Mouse (Mus musculus): Measurements from ENCODE around the gene 1520401A03Rik. TPM values are rescaled to one million over a fixed set of nuclear protein-coding genes. Genes with fewer than 3 reads are reported as not detected.

The 1520401A03Rik gene
- polyA plus RNA-seq, 1 experiment from 2014 or later = 0.10 TPM

DNA sequence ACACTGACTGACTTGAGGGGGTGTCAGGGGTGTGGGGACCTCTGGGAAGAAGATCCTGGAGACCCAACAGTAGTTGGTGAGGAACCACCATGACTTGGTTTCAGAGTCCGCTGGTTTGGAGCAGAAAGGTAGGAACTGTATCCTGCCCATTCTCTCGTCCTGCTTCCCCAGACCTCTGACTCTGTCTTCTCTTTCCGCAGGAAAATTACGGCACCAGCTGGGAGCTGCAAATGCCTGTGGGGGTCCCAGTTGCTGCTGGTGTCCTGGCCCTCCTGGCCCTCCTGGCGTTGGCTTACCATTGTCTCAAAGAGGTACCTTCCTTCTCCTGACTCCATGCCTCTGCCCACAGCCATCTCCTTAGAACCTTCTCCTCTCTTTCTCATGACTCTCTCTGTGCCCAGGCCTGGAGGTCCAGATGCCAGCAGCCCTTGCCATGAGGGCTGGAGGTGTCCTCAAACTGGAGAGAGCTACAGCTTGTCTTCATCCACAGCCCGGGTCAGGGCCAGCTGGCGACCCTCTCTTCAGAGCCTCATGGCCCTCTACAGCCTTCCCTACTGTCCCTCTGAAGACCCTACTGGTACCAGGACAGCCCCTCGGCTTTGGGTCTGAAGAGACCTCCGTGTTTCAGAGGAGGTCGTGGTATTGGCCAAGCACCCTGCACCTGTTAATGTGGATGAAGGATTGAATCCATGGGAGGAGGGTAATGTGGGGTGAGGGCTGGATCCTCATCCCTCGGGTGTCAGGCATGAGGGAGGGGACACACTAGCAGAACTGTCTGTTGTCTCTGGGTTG lies 27.0 kb upstream of the 1520401A03Rik start:
- WGBS (ENCODE audit: insufficient replicate concordance) = 64% methylated on average over 11 of the region's 11 CpGs
- H3K4me3 ChIP-seq = peak overlapping the region; percentile 36
- no peak overlapping the region for H3K9ac ChIP-seq
- no peak overlapping the region for H3K27ac ChIP-seq
- peaks cover 43% of the 10 kb centered on the region for H3K27me3 ChIP-seq (replicated peaks)
- H3K9me3 ChIP-seq (replicated peaks) = no peaks in the 10 kb centered on the region
- peak overlapping the region; percentile 57 for H3K4me2 ChIP-seq
- peaks cover 20% of the 10 kb centered on the region for H3K4me1 ChIP-seq
- 0 out of 2 replicates have a peak, but pooled peaks have one; percentile 16 for ATAC-seq
- peaks cover 21% of the 10 kb centered on the region for H3K36me3 ChIP-seq

DNA sequence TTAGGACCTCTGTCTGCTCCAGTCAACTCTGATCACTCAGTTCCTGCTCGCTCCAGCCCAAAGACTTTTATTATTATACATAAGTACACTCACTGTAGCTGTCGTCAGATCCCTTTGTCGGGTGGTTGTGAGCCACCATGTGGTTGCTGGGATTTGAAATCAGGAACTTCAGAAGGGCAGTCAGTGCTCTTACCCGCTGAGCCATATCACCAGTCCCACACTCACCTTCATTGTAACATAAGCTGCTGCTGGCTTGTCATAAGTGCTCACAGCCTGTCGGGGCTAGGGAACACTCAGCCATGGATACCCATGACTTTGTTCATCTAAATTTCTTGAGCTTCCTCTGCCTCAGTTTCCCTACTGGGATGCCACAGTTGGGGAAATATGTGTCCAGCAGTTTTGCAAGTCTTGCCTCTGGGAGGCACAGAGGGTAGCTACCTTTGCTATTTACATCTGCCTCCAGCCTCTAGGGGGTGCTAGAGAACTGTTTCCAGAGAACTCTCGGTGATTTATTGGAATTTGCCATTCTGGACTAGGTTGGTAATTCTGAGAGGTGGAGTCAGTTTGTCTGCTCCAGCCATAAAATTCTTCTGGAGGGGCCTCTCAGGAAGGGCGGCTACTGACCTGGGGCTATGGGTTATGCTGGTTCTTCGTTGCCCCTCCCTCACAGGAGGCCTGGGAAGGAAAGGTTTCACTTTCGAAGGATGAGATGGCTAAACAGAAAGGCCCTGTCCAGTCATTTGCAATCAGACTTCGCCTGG lies 26.2 kb upstream of the 1520401A03Rik start:
- Histone ChIP-seq H3K4me3 (peak overlapping the region; percentile 36), H3K4me1 (peaks cover 20% of the 10 kb centered on the region), H3K27ac (no peak overlapping the region), H3K9me3 (replicated peaks) (no peaks in the 10 kb centered on the region), H3K4me2 (peak overlapping the region; percentile 57), H3K9ac (no peak overlapping the region), H3K27me3 (replicated peaks) (peaks cover 51% of the 10 kb centered on the region), H3K36me3 (peaks cover 21% of the 10 kb centered on the region)
- 0 out of 2 replicates have a peak, but pooled peaks have one; percentile 8 for ATAC-seq
- WGBS (ENCODE audit: insufficient replicate concordance) = 25% methylated on average over 10 of the region's 10 CpGs

DNA sequence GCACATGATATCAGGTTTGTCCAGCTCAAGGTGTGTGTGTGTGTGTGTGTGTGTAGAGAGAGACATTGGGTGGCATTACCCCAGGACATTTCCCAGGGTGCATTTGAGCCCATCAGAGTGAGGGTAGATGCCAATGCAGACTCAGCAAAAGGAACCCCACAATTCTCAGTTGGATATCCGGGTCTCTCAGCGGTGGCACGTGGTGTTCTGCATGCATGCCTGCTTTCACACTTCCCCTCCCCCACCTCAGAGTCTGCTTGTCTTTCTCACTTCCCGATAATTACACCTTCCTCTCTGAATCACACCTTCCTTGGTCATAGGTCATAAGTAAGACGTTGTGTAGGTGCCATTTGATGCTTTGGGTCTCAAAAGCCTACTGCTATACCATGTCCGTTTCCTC lies 25.4 kb upstream of the 1520401A03Rik start:
- peaks cover 59% of the 10 kb centered on the region for H3K27me3 ChIP-seq (replicated peaks)
- 29% methylated on average over 6 of the region's 6 CpGs for WGBS (ENCODE audit: insufficient replicate concordance)
- H3K4me2 ChIP-seq = no peak overlapping the region
- H3K36me3 ChIP-seq = peaks cover 14% of the 10 kb centered on the region
- no peak overlapping the region for H3K4me3 ChIP-seq
- no peak overlapping the region for H3K9ac ChIP-seq
- no peaks in the 10 kb centered on the region for H3K9me3 ChIP-seq (replicated peaks)
- H3K4me1 ChIP-seq = peaks cover 20% of the 10 kb centered on the region
- ATAC-seq = no peak
- no peak overlapping the region for H3K27ac ChIP-seq

DNA sequence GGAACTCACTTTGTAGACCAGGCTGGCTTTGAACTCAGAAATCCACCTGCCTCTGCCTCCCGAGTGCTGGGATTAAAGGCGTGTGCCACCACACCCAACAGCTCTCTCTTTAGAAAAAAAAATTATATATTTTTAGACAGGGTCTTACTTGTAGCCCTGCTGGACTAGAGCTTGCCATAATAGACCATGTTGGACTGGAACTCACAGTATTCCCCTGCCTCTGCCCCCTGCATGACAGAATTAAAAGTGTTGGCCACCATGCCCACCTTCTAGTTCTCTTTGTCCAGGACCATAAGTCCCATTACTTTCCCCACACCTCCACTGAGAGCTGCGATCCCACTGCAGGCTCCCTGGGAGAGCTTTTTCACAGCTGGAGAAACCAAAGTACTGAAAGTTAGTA lies 24.9 kb upstream of the 1520401A03Rik start:
- WGBS (ENCODE audit: insufficient replicate concordance) = 68% methylated on average over 3 of the region's 3 CpGs
- peaks cover 64% of the 10 kb centered on the region for H3K27me3 ChIP-seq (replicated peaks)
- no peaks in the 10 kb centered on the region for H3K9me3 ChIP-seq (replicated peaks)
- H3K4me2 ChIP-seq = no peak overlapping the region
- no peak for ATAC-seq
- H3K36me3 ChIP-seq = peaks cover 9% of the 10 kb centered on the region
- H3K4me3 ChIP-seq = no peak overlapping the region
- H3K27ac ChIP-seq = no peak overlapping the region
- no peak overlapping the region for H3K9ac ChIP-seq
- peaks cover 22% of the 10 kb centered on the region for H3K4me1 ChIP-seq

DNA sequence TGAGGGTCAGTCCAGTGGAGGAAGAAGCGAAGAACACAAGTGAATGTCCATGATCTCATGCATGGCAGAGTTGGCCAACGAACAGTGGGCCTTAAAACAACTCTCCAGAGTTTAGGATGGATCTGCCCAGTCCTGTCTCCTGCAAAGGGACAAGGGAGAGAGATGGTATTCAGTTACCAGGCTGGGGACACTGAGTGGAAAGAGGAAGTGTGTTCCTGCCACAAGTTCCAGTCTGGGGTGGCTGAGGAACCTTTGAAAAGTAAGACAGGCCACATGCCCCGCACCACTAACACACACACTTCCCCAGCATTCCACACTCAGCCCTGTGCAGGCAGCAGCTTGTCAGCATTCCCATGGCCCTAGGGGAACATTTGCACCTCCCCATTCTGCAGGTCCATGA lies 24.2 kb upstream of the 1520401A03Rik start:
- H3K9ac ChIP-seq = no peak overlapping the region

DNA sequence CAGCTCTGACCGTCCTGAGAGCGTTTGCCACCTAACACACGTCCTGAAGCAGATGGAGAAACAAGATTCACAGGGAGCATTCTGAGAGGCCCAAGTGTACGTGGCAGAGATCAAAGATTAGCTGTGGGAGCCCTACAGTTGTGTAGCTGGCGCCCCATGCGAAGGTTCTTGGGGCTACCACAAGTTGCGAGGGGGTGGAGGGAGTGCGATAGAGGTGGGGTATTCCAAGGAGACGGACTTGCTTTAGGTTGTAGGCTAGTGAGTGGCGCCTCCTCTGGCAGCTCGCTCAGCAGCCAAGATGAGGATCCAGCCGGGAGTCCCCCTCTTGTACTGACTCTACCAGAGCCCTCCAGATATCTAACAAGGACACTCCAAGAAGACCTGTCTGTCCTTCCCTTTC lies 23.7 kb upstream of the 1520401A03Rik start:
- H3K9me3 ChIP-seq (replicated peaks) = no peaks in the 10 kb centered on the region
- 6% methylated on average over 12 of the region's 12 CpGs for WGBS (ENCODE audit: insufficient replicate concordance)
- peak overlapping the region; percentile 54 for H3K4me2 ChIP-seq
- H3K27me3 ChIP-seq (replicated peaks) = peaks cover 76% of the 10 kb centered on the region
- H3K9ac ChIP-seq = no peak overlapping the region
- peaks cover 32% of the 10 kb centered on the region for H3K4me1 ChIP-seq
- H3K36me3 ChIP-seq = no peaks in the 10 kb centered on the region
- peak overlapping the region; percentile 28; the same call in 1 of the 2 replicates for H3K4me3 ChIP-seq
- H3K27ac ChIP-seq = no peak overlapping the region
- ATAC-seq = no peak

More for the DNA sequence above, 24.2 kb upstream of the 1520401A03Rik start:
- no peak for ATAC-seq
- Histone ChIP-seq H3K9me3 (replicated peaks) (no peaks in the 10 kb centered on the region), H3K36me3 (0 out of 2 replicates have a peak, but pooled peaks cover 2% of the 10 kb centered on the region), H3K27ac (no peak overlapping the region), H3K4me2 (no peak overlapping the region), H3K4me1 (peaks cover 29% of the 10 kb centered on the region), H3K27me3 (replicated peaks) (peaks cover 71% of the 10 kb centered on the region), H3K4me3 (no peak overlapping the region)
- WGBS (ENCODE audit: insufficient replicate concordance) = 43% methylated on average over 3 of the region's 3 CpGs

DNA sequence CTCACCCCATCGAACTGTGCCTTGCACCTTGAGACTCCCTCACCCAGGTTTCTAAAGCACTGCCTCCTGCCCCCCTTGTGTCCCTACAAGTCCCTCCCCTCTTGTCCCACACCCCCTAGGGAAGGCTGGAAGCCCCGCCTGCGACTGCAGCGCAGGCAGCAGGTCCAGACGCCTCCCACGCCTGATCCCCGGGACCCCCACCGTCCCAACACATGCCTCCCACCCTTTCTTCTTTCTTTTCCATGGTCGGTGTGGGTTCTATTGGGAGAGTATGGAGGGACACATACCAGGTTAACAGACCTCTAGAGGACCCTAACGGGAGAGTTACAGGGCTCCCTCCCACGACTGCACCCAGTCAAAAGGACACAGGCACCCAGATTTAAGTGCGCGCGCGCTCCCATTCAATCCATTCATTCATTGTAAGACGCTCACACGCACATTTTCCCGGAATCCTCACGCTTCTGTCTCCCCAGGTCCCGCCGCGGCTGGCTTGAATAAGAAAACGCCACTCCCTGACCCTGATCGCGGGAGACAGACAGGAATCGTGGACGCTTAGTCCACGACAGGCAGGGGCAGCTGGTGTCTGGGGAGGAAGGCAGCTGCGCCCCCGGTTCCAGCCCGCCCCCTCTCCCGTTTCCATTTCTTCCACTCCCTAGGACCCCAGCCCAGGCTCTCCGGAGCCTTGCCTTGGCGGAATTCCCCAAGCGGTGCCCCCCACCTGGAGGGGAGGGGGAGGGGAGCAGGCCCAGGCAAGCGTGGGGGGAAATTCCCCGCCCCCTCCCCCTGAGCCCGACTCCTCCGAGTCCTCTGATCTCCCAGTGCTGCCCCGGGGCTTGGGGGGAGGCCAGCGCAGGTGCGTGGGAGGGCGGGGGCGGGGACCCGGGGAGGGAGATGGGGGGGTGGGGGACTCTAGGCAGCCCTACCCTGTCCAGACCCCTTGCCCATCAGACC lies 23.0 kb upstream of the 1520401A03Rik start, which contains the start of gene Kremen2:
Gene Kremen2 (minus strand): TSS at position 533 of the 951 bp plus-strand sequence.
- peak within 1 kb of the TSS; percentile 28 for H3K4me3 ChIP-seq
- 3% methylated on average over 45 of the region's 45 CpGs for WGBS (ENCODE audit: insufficient replicate concordance)
- no peak within 1 kb of the TSS for H3K27ac ChIP-seq
- H3K9ac ChIP-seq = no peak within 1 kb of the TSS
- no peak for ATAC-seq
- no peaks in the 10 kb centered on the region for H3K36me3 ChIP-seq
- H3K27me3 ChIP-seq (replicated peaks) = peaks cover 83% of the 10 kb centered on the region
- H3K9me3 ChIP-seq (replicated peaks) = no peaks in the 10 kb centered on the region
- peak within 1 kb of the TSS; percentile 54 for H3K4me2 ChIP-seq
- peaks cover 39% of the 10 kb centered on the region for H3K4me1 ChIP-seq

DNA sequence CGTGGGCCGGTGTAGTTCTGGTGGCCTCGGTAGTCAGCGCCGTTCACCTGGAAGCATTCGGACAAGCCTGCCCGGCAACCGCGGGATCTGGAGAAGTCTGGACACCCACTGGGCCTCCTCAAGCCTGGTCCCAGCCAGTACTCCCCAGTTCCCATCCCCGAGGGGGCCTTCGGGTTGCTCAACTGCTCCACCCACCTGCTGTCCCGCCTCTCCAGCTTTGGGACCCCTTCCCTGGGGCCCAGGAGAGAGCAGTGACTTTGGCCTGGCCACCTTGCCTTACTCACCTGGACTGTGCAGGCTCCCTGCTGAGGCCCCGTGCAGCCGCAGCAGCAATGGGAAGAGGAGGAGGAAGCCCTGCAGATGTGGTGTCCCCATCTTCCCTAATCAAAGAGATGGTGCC lies 22.1 kb upstream of the 1520401A03Rik start:
- Histone ChIP-seq H3K9me3 (replicated peaks) (no peaks in the 10 kb centered on the region), H3K27me3 (replicated peaks) (peaks cover 92% of the 10 kb centered on the region), H3K4me3 (no peak overlapping the region), H3K27ac (no peak overlapping the region), H3K4me1 (peaks cover 46% of the 10 kb centered on the region), H3K36me3 (no peaks in the 10 kb centered on the region), H3K4me2 (no peak overlapping the region), H3K9ac (no peak overlapping the region)
- WGBS (ENCODE audit: insufficient replicate concordance) = 5% methylated on average over 14 of the region's 14 CpGs
- ATAC-seq = no peak

DNA sequence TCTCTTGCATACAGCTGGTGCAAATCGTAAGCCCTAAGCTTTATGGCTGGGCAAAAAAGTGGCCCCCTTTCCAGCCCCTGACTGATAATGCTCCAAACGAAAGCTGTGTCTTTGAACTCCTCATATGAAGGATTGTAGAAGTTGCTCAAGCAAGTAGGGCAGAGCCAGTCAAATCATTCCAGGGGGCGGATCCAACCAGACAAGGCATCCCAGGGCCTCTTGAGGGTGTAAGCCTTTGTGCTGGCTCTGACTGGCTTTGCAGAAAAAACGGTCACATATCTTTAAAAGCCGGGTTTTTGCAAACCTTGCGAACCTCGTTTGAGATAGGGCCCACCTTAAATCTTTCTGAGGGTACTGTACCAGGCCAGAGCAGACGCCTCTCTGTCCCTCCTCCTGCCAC lies 21.5 kb upstream of the 1520401A03Rik start:
- 17% methylated on average over 8 of the region's 8 CpGs for WGBS (ENCODE audit: insufficient replicate concordance)
- no peaks in the 10 kb centered on the region for H3K9me3 ChIP-seq (replicated peaks)
- H3K4me1 ChIP-seq = peaks cover 46% of the 10 kb centered on the region
- no peak overlapping the region for H3K4me3 ChIP-seq
- ATAC-seq = no peak
- H3K9ac ChIP-seq = no peak overlapping the region
- H3K4me2 ChIP-seq = no peak overlapping the region
- peaks cover 98% of the 10 kb centered on the region for H3K27me3 ChIP-seq (replicated peaks)
- no peaks in the 10 kb centered on the region for H3K36me3 ChIP-seq
- H3K27ac ChIP-seq = no peak overlapping the region

DNA sequence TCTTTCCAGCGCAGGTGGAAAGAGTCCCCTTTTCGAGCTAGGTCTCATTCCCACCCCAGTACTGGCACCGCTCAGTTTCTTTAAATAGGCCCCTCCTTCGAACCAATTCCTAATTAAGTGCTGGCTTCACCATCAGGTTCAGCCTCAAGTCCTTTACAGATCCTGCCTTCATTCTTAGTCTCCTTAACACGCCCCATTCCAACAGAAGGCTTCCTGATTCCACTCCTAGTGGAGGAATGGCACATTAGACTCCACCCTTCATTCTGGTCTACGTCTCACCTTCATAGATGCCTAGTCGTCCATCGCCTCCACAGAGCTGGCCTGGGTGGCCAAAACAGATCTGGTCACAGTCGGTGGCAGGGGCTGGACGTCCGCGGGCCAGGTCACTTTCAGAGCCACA lies 20.4 kb upstream of the 1520401A03Rik start:
- ATAC-seq = no peak
- peaks cover 52% of the 10 kb centered on the region for H3K4me1 ChIP-seq
- no peak overlapping the region for H3K27ac ChIP-seq
- H3K9ac ChIP-seq = no peak overlapping the region
- H3K27me3 ChIP-seq (replicated peaks) = peaks cover 100% of the 10 kb centered on the region
- 53% methylated on average over 12 of the region's 12 CpGs for WGBS (ENCODE audit: insufficient replicate concordance)
- no peaks in the 10 kb centered on the region for H3K9me3 ChIP-seq (replicated peaks)
- H3K4me2 ChIP-seq = no peak overlapping the region; the same call in 1 of the 2 replicates
- H3K36me3 ChIP-seq = no peaks in the 10 kb centered on the region; the same call in 1 of the 2 replicates
- H3K4me3 ChIP-seq = no peak overlapping the region

DNA sequence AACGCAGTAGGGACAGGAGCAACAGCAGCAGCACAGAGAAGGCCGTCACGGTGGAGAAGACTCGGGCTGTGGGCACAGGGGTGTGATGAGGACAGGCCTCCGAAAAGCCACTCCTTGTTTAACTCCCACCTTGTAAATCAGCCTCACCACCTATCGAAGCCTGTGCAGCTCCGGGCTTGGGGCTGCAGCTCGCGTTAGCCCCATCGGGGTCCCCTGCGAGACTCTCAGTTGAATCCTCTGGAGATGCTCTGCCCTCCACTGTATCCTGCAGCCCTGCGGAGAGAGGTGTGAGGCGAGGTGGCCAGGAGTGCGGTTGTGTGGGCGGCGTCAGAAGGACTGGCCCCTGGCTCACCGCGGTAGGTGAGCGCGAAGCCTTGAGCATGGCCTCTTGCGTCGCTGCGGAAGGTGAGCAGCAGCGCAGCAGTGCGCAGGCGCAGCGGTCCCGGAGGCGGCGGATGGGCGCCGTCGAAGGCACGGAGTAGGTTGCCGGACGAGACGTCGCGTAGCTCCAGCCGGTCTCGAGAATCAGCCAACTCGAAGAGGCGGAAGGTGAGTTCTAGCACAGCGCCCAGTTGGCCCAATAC lies 19.7 kb upstream of the 1520401A03Rik start:
- H3K9me3 ChIP-seq (replicated peaks) = no peaks in the 10 kb centered on the region
- H3K27ac ChIP-seq = no peak overlapping the region
- no peak overlapping the region for H3K9ac ChIP-seq
- H3K4me3 ChIP-seq = peak overlapping the region; percentile 28
- H3K36me3 ChIP-seq = peaks cover 5% of the 10 kb centered on the region; the same call in 1 of the 2 replicates
- 8% methylated on average over 44 of the region's 44 CpGs for WGBS (ENCODE audit: insufficient replicate concordance)
- H3K4me1 ChIP-seq = peaks cover 52% of the 10 kb centered on the region
- H3K4me2 ChIP-seq = peak overlapping the region; percentile 34
- peaks cover 100% of the 10 kb centered on the region for H3K27me3 ChIP-seq (replicated peaks)
- ATAC-seq = no peak
